Mouse (Mus musculus) liver, postnatal 0 days (tissue): Measurements from ENCODE around the gene Tcl1b5.
"Not testable (repeated sequence)": the region's sequence is repeated elsewhere in the genome, so short reads cannot be mapped to it uniquely, and the experiment has no call there.

Experiments
- CTCF ChIP-seq: sonication (generic); IDR thresholded peaks from 2 replicates; pipeline ENCODE4 v1.5.1; 2016; ENCODE audit warnings: antibody characterized with exemption, low read depth
- EP300 ChIP-seq: IDR thresholded peaks from 2 replicates; pipeline ENCODE4 v1.6.1; 2016; ENCODE audit warnings: antibody characterized with exemption, low read depth, mild to moderate bottlenecking

DNA sequence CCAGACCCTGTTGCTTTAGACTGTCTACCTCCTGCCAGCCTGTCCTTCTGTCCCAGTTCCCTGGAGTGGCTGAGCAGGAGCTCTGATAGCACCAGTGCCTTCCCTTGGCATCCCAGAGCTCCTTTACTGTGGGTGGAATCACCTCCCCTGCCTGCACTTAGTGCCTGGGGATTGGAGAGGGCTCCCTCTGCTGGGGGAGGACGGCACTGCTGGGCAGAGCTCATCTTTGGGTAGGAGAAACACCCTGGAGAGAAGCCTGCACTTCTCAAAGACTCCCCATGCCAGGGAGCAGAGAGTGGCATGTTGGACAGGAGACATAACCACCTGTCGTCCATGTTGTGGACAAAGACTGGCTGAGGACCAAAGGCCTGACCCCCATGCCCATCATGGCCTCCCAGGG lies 1.8 kb upstream of the Tcl1b5 start:
- TF ChIP-seq CTCF = peak; percentile 53
- TF ChIP-seq EP300 = not testable (repeated sequence)
